Mouse (Mus musculus): ENCODE measurements at regions not wholly inside any gene's neighbourhood (a gene's known extent, or its start where the extent isn't known, plus 50 kb on each side); places are given as distances from the start of the nearest gene placed in this dataset.

DNA sequence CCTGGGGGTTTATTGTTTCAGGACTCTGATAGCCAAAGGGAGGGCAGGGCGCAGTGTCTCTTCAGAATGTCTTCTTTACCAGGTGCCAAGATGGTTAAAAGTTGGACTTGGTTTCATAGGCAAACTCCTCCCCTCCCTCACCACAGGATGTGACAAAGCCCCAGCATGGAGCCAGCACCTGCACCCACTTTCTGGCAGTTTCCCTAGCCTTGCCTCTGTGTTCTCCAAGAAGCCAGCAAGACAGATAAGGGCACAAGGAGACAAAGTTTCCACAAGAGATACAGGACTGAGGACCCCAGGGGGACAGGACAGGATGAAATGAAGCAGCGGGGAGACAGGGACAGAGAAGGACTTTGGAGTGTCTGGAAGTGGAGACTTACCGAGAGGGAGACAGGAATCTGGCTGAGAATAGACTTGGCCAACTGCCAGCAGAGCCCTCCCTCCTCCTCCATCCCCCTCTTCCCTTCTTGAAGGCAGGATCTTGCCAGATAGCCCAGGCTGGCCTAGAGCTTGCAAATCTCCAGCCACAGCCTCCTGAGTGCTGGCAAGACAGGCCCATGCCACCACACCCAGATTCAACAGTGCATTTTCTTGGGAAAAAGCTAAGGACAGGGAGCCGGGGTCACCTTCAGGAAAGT, 181.5 kb upstream of the Sdk2 start:
- no peaks in the 10 kb centered on the region for H3K4me1 ChIP-seq (ENCODE audit: control insufficient read depth, insufficient read depth, low read length)
- H3K27ac ChIP-seq (ENCODE audit: insufficient read depth, low read length) = no peak overlapping the region
- TF ChIP-seq CTCF (IDR thresholded peaks at IDR 0.05; ENCODE audit: extremely low read depth, insufficient read depth, low read length) = no peak
- no peak for TF ChIP-seq POLR2A (IDR thresholded peaks at IDR 0.05; ENCODE audit: extremely low read depth, insufficient read depth, low read length)

DNA sequence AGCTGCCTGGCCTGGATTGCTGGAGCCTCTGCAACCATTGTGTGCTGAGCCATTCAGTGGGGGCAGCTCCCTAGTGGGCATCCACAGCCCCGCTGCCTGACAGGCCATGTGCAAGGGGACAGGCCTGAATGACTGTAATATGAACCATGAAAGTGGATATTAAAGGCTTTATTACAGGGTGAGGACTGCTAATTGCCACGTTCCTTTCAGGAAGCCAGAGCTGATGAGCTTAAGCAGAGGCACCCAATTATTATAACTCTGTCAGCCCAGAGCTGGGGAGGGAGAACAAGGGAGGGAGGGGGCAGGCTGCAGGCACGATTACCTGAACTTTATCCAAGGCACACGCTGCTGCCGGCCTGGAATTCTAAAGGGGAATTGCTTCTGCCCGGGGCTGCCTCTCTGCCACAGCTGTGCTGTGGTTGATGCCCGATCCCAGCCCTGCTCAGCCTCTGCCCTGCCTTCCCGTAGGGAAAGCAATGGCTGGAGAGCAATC, 172.5 kb upstream of the Sdk2 start:
- Histone ChIP-seq H3K27ac (ENCODE audit: insufficient read depth, low read length) (no peak overlapping the region), H3K4me1 (ENCODE audit: control insufficient read depth, insufficient read depth, low read length) (no peaks in the 10 kb centered on the region), H3K4me3 (ENCODE audit: insufficient read depth, low read length) (no peak overlapping the region)
- no peak for TF ChIP-seq CTCF (IDR thresholded peaks at IDR 0.05; ENCODE audit: extremely low read depth, insufficient read depth, low read length)
- no peak for TF ChIP-seq POLR2A (IDR thresholded peaks at IDR 0.05; ENCODE audit: extremely low read depth, insufficient read depth, low read length)

More for the DNA sequence above, 181.5 kb upstream of the Sdk2 start:
- H3K4me3 ChIP-seq (ENCODE audit: insufficient read depth, low read length) = no peak overlapping the region

DNA sequence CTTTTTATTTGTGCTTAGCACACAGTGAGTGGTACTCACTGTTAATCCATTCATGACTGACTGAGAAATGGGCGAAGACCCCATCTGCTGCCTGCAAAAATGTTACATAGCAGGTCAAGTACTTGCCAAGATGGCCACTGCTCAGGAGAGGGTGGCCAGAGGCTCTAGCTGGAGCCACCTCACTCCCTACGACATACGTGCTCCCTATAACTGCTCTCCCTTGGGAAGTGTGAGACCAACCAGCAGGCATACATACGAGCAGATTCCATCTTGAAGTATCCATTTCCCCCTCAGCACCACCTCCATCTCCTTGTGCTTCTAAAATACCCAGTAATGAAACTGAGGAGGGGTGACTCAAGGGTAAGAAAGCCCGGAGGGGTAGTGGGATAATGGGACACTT, 172.0 kb upstream of the Sdk2 start:
- no peak overlapping the region for H3K27ac ChIP-seq (ENCODE audit: insufficient read depth, low read length)
- no peak overlapping the region for H3K4me3 ChIP-seq (ENCODE audit: insufficient read depth, low read length)
- H3K4me1 ChIP-seq (ENCODE audit: control insufficient read depth, insufficient read depth, low read length) = no peaks in the 10 kb centered on the region
- no peak for TF ChIP-seq CTCF (IDR thresholded peaks at IDR 0.05; ENCODE audit: extremely low read depth, insufficient read depth, low read length)
- TF ChIP-seq POLR2A (IDR thresholded peaks at IDR 0.05; ENCODE audit: extremely low read depth, insufficient read depth, low read length) = no peak

DNA sequence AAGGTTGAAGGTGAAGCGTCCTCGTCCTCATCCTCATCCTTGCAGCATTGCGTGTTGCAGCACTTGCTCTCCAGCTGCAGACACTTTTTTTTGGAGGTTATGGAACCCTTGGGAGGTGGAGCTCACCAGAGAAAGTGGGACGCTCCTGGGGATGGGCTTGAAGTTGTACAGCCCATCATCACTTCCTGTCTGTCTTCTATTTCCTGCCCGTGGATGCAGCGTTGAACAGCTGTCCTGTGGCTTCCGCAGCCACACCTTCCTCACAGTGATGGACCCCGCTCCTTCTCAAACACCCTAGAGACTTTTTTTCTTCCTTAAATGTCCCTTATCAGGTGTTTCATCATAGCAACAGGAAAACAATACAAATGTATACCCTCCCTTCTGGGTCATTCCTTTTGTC, 171.5 kb upstream of the Sdk2 start:
- no peak for TF ChIP-seq CTCF (IDR thresholded peaks at IDR 0.05; ENCODE audit: extremely low read depth, insufficient read depth, low read length)
- TF ChIP-seq POLR2A (IDR thresholded peaks at IDR 0.05; ENCODE audit: extremely low read depth, insufficient read depth, low read length) = no peak
- H3K4me1 ChIP-seq (ENCODE audit: control insufficient read depth, insufficient read depth, low read length) = no peaks in the 10 kb centered on the region
- H3K4me3 ChIP-seq (ENCODE audit: insufficient read depth, low read length) = no peak overlapping the region

DNA sequence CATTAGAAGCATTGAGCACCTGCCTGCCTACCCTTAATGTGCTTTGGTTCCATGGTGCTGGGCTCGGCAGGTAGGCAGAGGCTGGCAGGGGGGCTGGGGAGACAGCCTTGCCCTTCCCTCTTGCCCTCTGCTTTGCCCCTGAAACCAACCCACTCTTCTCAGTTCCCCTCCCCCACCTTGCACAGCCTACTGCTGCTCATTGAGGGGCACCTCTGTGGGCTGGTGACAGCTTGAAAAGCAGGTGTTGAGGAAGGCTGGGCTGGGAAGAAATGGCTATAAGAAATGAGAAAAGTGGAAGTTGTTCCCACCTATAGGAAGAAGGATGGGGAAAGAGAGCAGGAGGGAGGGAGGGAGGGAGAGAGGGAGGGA, 167.7 kb upstream of the Sdk2 start:
- H3K4me3 ChIP-seq (ENCODE audit: insufficient read depth, low read length) = no peak overlapping the region
- TF ChIP-seq CTCF (IDR thresholded peaks at IDR 0.05; ENCODE audit: extremely low read depth, insufficient read depth, low read length) = no peak
- no peak for TF ChIP-seq POLR2A (IDR thresholded peaks at IDR 0.05; ENCODE audit: extremely low read depth, insufficient read depth, low read length)
- no peaks in the 10 kb centered on the region for H3K4me1 ChIP-seq (ENCODE audit: control insufficient read depth, insufficient read depth, low read length)
- H3K27ac ChIP-seq (ENCODE audit: insufficient read depth, low read length) = no peak overlapping the region

More for the DNA sequence above, 171.5 kb upstream of the Sdk2 start:
- no peak overlapping the region for H3K27ac ChIP-seq (ENCODE audit: insufficient read depth, low read length)

DNA sequence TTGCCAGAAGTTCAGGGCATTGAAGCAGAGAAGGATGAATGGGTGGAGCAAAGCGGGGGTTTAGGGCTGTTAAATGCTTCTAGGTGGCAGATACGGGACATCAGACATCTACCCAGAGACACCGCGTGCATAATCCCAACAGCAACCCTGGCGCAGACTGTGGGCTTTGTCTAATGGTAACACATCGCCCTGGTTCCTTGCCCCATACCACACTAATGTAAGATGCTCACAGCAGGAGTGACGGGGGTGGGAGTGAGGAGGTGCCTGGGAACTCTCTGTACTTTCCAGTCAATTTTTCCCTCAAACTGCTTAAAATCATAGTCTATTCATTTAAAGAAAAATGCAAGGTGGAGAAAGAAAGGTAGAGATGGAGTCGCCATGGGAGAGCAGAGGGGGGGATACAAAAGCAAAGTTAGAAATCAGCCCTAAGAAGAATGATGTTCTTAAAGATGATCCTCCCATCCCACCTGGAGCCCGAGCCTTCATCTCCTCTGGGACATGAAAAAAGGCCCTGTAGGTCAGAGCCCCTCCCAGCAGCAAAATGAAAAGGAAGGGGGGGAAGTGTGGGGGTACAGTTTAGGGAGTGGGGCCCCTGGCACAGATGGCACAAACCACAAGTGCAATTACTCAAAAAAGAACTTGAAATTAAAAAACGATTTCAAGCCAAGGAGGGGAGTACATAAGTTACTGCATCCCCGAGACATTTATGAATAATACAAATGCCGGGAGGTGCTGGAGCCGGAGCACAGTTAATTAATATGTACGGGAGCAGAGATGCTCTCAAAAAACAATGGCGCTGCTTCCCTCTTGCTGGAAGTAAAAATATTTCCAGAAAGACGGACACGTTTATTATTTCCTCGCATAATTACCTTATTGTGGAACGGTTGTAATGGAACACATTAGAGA, 167.0 kb upstream of the Sdk2 start:
- Histone ChIP-seq H3K27ac (ENCODE audit: insufficient read depth, low read length) (no peak overlapping the region), H3K4me3 (ENCODE audit: insufficient read depth, low read length) (no peak overlapping the region), H3K4me1 (ENCODE audit: control insufficient read depth, insufficient read depth, low read length) (no peaks in the 10 kb centered on the region)
- TF ChIP-seq CTCF (IDR thresholded peaks at IDR 0.05; ENCODE audit: extremely low read depth, insufficient read depth, low read length) (no peak), POLR2A (IDR thresholded peaks at IDR 0.05; ENCODE audit: extremely low read depth, insufficient read depth, low read length) (no peak)

DNA sequence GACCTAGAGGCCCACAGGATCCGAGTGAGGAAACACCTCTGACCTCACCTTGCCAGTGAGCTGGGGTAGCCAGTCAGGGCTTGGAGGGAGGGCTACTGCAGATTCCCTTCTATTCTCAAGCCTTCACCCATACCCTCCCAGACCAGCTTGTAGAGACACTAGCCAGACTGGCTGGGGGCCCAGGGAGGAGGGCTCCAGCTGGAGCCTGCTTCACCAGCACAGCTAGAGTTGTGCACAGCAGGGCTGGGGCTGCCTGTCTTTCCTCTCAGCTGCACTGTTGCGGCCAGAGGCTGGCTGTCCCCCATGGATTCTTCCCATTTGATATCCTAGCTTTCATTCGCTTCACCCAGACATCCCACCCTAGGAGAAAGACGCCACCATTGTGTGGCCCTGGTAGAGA, 165.0 kb upstream of the Sdk2 start:
- H3K4me3 ChIP-seq (ENCODE audit: insufficient read depth, low read length) = no peak overlapping the region
- TF ChIP-seq CTCF (IDR thresholded peaks at IDR 0.05; ENCODE audit: extremely low read depth, insufficient read depth, low read length) (no peak), POLR2A (IDR thresholded peaks at IDR 0.05; ENCODE audit: extremely low read depth, insufficient read depth, low read length) (no peak)
- no peaks in the 10 kb centered on the region for H3K4me1 ChIP-seq (ENCODE audit: control insufficient read depth, insufficient read depth, low read length)
- no peak overlapping the region for H3K27ac ChIP-seq (ENCODE audit: insufficient read depth, low read length)

DNA sequence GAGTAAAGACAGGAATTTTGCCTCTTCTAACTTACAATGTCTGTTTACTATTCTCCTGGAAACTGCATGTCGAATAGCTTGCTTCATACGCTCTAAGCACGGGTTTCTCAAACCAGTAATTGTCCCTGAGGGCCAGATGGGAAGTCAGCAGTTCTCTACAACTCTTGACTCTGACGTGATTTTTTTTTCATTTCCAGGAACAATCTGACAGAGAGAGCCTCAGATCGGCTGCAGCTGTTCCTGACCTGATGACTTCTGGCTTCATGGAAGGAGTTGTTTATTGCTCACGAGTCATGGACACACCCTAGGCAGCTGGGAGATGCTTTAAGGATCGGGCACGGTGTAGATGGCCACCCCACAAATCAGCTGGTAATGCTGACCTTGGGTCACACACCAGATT, 162.9 kb upstream of the Sdk2 start:
- Histone ChIP-seq H3K4me1 (ENCODE audit: control insufficient read depth, insufficient read depth, low read length) (no peaks in the 10 kb centered on the region), H3K27ac (ENCODE audit: insufficient read depth, low read length) (no peak overlapping the region), H3K4me3 (ENCODE audit: insufficient read depth, low read length) (no peak overlapping the region)
- TF ChIP-seq POLR2A (IDR thresholded peaks at IDR 0.05; ENCODE audit: extremely low read depth, insufficient read depth, low read length) (no peak), CTCF (IDR thresholded peaks at IDR 0.05; ENCODE audit: extremely low read depth, insufficient read depth, low read length) (no peak)

DNA sequence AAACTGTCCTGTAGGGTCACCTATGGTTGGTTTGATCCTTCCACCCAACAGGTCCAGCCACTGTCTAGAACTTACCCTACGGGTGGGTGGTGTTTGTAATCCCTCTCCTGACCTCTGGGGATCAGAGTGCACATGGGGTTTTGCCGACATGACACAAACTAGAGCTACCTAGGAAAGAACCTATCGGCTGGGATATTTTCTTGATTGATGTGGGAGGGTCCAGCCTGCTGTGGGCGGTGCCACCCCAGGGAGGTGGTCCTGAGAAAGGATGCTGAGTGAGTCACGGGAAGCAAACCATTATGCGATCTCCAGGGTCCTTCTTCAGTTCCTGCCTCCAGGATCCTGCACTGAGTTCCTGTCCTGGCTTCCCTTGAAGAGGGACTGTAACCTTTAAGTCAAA, 162.3 kb upstream of the Sdk2 start:
- Histone ChIP-seq H3K4me3 (ENCODE audit: insufficient read depth, low read length) (no peak overlapping the region), H3K4me1 (ENCODE audit: control insufficient read depth, insufficient read depth, low read length) (no peaks in the 10 kb centered on the region), H3K27ac (ENCODE audit: insufficient read depth, low read length) (no peak overlapping the region)
- no peak for TF ChIP-seq CTCF (IDR thresholded peaks at IDR 0.05; ENCODE audit: extremely low read depth, insufficient read depth, low read length)
- TF ChIP-seq POLR2A (IDR thresholded peaks at IDR 0.05; ENCODE audit: extremely low read depth, insufficient read depth, low read length) = no peak

DNA sequence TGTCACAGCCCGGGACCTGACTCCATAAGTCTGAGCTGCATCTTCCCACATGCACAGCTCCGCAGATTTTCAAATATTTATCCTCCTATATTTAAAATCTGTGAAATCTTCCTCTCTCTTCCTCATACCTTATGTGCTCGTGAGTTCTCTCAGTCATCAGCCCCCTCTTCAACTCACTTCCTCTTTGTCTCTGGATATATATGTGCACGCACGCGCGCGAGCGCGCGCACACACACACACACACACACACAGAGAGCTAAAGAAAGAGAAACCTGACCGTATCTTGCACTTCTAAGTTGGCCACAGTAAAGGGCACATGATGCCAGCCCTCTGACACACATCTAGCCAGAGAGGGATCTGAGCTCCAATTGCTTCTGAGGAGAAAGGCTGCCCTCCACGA, 159.7 kb upstream of the Sdk2 start:
- Histone ChIP-seq H3K4me3 (ENCODE audit: insufficient read depth, low read length) (no peak overlapping the region), H3K27ac (ENCODE audit: insufficient read depth, low read length) (no peak overlapping the region), H3K4me1 (ENCODE audit: control insufficient read depth, insufficient read depth, low read length) (no peaks in the 10 kb centered on the region)
- no peak for TF ChIP-seq CTCF (IDR thresholded peaks at IDR 0.05; ENCODE audit: extremely low read depth, insufficient read depth, low read length)
- no peak for TF ChIP-seq POLR2A (IDR thresholded peaks at IDR 0.05; ENCODE audit: extremely low read depth, insufficient read depth, low read length)
